Mouse (Mus musculus): ENCODE data around the gene Gamt. TPM values are rescaled to one million over a fixed set of nuclear protein-coding genes. Genes with fewer than 3 reads are reported as not detected.

Gene Gamt
- polyA plus RNA-seq, 1 experiment from 2014 or later = 16.8 TPM

GRCm38 (mm10) chr10:80281921-80282371 is 21.1 kb upstream of the Gamt start:
- 62% methylated on average over 8 of the region's 8 CpGs for WGBS
- H3K9ac ChIP-seq = no peak overlapping the region
- H3K27me3 ChIP-seq (replicated peaks) = no peaks in the 10 kb centered on the region
- no peak overlapping the region for H3K4me2 ChIP-seq
- H3K27ac ChIP-seq = no peak overlapping the region
- H3K4me1 ChIP-seq = no peaks in the 10 kb centered on the region
- H3K36me3 ChIP-seq (replicated peaks) = peaks cover 40% of the 10 kb centered on the region
- no peak overlapping the region for H3K4me3 ChIP-seq
- H3K9me3 ChIP-seq = no peaks in the 10 kb centered on the region
- ATAC-seq (replicated peaks) = no peak; the same call in 1 of the 2 replicates

- peaks cover 44% of the 10 kb centered on the region for H3K36me3 ChIP-seq (replicated peaks)
- H3K27ac ChIP-seq = no peak overlapping the region
- 88% methylated on average over 7 of the region's 7 CpGs for WGBS
- no peaks in the 10 kb centered on the region for H3K4me1 ChIP-seq
- no peaks in the 10 kb centered on the region for H3K9me3 ChIP-seq
- no peak overlapping the region for H3K4me2 ChIP-seq
- H3K4me3 ChIP-seq = no peak overlapping the region
- ATAC-seq (replicated peaks) = no peak
- no peaks in the 10 kb centered on the region for H3K27me3 ChIP-seq (replicated peaks)
- H3K9ac ChIP-seq = no peak overlapping the region
These were observed 20.5 kb upstream of the Gamt start for GRCm38 (mm10) chr10:80281304-80281703.

DNA sequence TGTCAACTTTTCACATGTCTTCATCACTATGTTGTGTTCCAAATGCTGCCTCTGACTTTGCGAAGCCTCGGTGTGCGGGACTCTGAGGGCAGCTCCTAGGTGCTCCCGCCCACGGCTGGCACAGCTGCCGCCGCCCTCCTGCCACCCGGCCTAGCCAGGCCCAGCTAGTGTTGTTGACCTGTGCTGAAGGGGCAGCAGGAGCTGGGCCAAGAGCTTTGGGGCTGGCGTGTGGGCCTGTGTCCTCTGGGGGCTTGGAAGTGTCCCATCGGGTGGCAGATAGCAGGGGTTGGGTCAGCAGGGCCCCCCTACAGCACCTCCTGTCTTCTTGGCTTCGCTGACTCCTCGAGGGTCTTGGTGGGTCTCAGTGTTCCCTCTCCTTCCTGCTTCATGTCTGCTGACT is 18.5 kb upstream of the Gamt start:
- H3K4me1 ChIP-seq = no peaks in the 10 kb centered on the region
- H3K36me3 ChIP-seq (replicated peaks) = peaks cover 36% of the 10 kb centered on the region
- WGBS = 95% methylated on average over 12 of the region's 12 CpGs
- H3K4me3 ChIP-seq = no peak overlapping the region
- no peak overlapping the region for H3K27ac ChIP-seq
- H3K27me3 ChIP-seq (replicated peaks) = no peaks in the 10 kb centered on the region
- no peaks in the 10 kb centered on the region for H3K9me3 ChIP-seq
- no peak for ATAC-seq (replicated peaks)
- H3K4me2 ChIP-seq = no peak overlapping the region
- no peak overlapping the region for H3K9ac ChIP-seq

DNA sequence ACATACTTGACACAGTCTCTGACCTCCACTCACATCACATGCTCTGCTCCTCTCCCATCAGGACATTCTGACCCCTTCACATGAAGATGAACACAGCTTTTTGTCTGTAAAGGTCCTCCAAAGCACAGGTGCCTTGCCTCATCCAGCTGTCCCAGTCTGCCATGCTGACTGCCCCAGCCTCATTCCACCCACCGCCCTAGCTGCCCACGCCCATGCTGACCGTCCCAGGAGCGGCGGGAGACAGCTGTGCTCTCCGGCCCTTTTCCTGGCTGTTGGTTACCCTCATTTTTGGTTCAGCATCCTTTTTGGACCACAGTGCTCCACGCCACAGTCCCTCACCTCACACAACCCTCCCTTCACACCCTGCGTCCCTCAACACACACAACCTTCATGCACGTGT is 17.6 kb upstream of the Gamt start:
- ATAC-seq (replicated peaks) = no peak
- Histone ChIP-seq H3K27me3 (replicated peaks) (no peaks in the 10 kb centered on the region), H3K4me2 (no peak overlapping the region), H3K9ac (no peak overlapping the region), H3K4me1 (peaks cover 2% of the 10 kb centered on the region; the same call in 1 of the 2 replicates), H3K36me3 (replicated peaks) (peaks cover 32% of the 10 kb centered on the region), H3K9me3 (no peaks in the 10 kb centered on the region), H3K4me3 (no peak overlapping the region), H3K27ac (no peak overlapping the region)
- WGBS = 93% methylated on average over 9 of the region's 9 CpGs

- Histone ChIP-seq H3K9me3 (no peaks in the 10 kb centered on the region), H3K27ac (no peak overlapping the region), H3K4me3 (no peak overlapping the region), H3K4me2 (no peak overlapping the region), H3K36me3 (replicated peaks) (peaks cover 31% of the 10 kb centered on the region), H3K27me3 (replicated peaks) (no peaks in the 10 kb centered on the region), H3K4me1 (peaks cover 5% of the 10 kb centered on the region; the same call in 1 of the 2 replicates), H3K9ac (no peak overlapping the region)
- 86% methylated on average over 5 of the region's 5 CpGs for WGBS
- no peak for ATAC-seq (replicated peaks)
These were observed 15.4 kb upstream of the Gamt start for GRCm38 (mm10) chr10:80276238-80276637.

GRCm38 (mm10) chr10:80273847-80274246 is 13.0 kb upstream of the Gamt start:
- no peak overlapping the region for H3K4me3 ChIP-seq
- no peak overlapping the region for H3K27ac ChIP-seq
- WGBS = 91% methylated on average over 3 of the region's 3 CpGs
- H3K9me3 ChIP-seq = no peaks in the 10 kb centered on the region
- no peak overlapping the region for H3K9ac ChIP-seq
- ATAC-seq (replicated peaks) = no peak
- H3K27me3 ChIP-seq (replicated peaks) = no peaks in the 10 kb centered on the region
- H3K36me3 ChIP-seq (replicated peaks) = peaks cover 21% of the 10 kb centered on the region
- H3K4me2 ChIP-seq = no peak overlapping the region
- H3K4me1 ChIP-seq = peaks cover 25% of the 10 kb centered on the region

DNA sequence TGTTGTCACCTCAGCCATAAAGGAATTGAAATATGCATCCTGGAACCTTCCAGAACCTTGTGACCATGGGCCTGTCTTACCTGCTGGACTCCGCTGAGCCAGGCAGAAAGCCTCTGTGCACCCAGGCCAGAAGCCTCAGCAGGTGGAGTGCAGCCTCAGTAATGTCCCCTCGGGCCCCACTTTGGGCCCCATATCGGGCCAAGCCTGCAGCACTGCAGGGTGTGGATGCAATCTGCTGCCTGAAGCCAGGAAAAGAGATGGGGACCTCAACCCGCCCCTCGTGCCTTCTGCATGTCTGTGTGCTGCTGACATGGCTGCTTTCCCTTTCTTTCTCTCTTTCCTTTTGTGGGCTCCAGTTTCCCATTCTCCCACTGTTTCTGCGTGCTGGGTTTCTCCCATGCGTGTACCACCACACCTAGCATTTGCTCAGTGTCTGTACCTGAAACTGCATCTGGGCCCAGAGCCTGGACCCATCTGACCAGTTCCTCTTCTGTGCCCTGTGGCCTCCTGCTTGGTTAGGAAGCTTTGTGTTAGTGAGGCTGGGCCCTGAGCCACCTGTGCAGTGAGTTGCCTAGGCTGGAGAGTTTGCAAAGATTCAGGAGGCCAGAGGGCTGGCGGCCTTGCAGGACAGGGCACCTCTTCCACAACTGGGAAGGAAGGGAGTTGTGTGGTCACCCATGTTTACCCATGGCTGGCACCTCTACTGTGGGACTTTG is 11.2 kb upstream of the Gamt start:
- Histone ChIP-seq H3K9me3 (no peaks in the 10 kb centered on the region), H3K9ac (no peak overlapping the region), H3K27me3 (replicated peaks) (no peaks in the 10 kb centered on the region), H3K36me3 (replicated peaks) (0 out of 2 replicates have a peak, but pooled peaks cover 4% of the 10 kb centered on the region), H3K27ac (0 out of 2 replicates have a peak overlapping the region, but pooled peaks have one; percentile 8), H3K4me3 (no peak overlapping the region), H3K4me1 (peaks cover 43% of the 10 kb centered on the region), H3K4me2 (no peak overlapping the region)
- no peak for ATAC-seq (replicated peaks)
- 86% methylated on average over 8 of the region's 8 CpGs for WGBS

GRCm38 (mm10) chr10:80271186-80271843 is 10.5 kb upstream of the Gamt start:
- WGBS = 84% methylated on average over 5 of the region's 5 CpGs
- no peak for ATAC-seq (replicated peaks)
- Histone ChIP-seq H3K4me2 (no peak overlapping the region), H3K9me3 (no peaks in the 10 kb centered on the region), H3K9ac (no peak overlapping the region), H3K4me1 (peaks cover 50% of the 10 kb centered on the region), H3K27me3 (replicated peaks) (no peaks in the 10 kb centered on the region), H3K36me3 (replicated peaks) (no peaks in the 10 kb centered on the region), H3K4me3 (no peak overlapping the region), H3K27ac (0 out of 2 replicates have a peak overlapping the region, but pooled peaks have one; percentile 8)

DNA sequence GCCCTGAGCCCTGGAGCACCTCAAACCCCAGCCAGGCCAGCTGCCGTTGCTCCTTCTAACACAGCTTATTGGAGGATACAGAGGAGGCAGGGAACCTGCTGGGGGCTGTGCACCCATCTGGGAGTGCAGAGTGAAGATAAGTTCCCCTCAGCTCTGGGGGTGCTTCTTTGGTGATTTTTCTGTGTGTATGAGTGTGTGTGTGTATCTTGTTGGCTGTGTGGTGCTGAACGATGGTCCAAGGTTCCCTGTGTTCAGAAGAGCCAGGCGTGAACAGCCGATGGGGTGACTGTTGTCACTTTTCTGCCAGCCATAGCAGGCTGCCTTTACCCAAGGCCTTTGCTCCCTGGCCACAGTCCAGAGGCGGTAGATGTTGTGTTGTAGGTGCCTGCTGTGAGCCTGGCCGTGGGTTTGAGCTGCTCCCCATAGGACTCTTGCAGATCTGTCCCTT is 9.9 kb upstream of the Gamt start:
- ATAC-seq (replicated peaks) = no peak
- Histone ChIP-seq H3K4me3 (no peak overlapping the region), H3K27me3 (replicated peaks) (no peaks in the 10 kb centered on the region), H3K9me3 (no peaks in the 10 kb centered on the region), H3K36me3 (replicated peaks) (no peaks in the 10 kb centered on the region), H3K27ac (no peak overlapping the region), H3K4me2 (no peak overlapping the region), H3K9ac (0 out of 2 replicates have a peak overlapping the region, but pooled peaks have one; percentile 5), H3K4me1 (peaks cover 56% of the 10 kb centered on the region)
- 67% methylated on average over 6 of the region's 6 CpGs for WGBS

DNA sequence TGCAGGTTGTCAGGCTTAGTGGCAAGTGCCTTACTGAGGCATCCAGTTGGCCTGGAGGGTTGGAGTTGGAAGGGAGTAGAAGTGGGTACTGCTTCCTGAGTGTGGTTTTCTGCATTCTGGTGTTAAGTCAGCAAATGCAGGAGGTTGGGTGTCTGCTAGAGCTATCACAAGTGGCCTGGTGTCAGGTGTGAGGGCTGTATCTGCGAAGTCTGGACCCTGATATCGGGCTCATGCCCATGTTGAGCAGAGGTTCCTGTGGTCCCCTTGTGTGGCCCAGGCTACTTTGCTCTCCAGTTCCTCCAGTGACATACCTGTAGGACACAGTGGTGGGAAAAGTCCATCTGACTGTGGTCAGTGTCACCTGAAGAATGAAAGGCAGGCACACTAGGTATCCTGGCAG is 9.3 kb upstream of the Gamt start:
- H3K27me3 ChIP-seq (replicated peaks) = no peaks in the 10 kb centered on the region
- 93% methylated on average over 2 of the region's 2 CpGs for WGBS
- no peak for ATAC-seq (replicated peaks)
- H3K9ac ChIP-seq = 0 out of 2 replicates have a peak overlapping the region, but pooled peaks have one; percentile 5
- H3K36me3 ChIP-seq (replicated peaks) = no peaks in the 10 kb centered on the region
- H3K4me3 ChIP-seq = no peak overlapping the region
- peaks cover 60% of the 10 kb centered on the region for H3K4me1 ChIP-seq
- H3K9me3 ChIP-seq = no peaks in the 10 kb centered on the region
- H3K27ac ChIP-seq = no peak overlapping the region
- no peak overlapping the region for H3K4me2 ChIP-seq

DNA sequence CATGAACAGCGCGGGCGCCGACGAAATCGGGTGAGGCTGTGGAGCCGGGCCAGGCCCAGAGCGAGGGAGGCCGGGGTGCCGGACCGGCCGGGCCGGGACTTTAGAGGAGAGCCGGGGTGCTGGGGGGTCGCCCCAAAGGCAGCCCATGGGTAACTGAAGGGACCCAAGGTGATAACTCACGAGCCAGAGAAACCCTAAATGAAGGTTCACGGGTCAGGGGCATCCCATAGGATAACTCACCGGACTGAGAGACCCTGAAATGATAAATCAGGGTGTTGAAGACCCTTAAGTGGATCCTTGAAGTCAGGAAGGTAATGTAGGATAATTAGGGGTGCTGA is 4.3 kb upstream of the Gamt start:
- Histone ChIP-seq H3K4me2 (peak overlapping the region; percentile 74), H3K4me1 (peaks cover 75% of the 10 kb centered on the region), H3K27ac (peak overlapping the region; percentile 81), H3K9me3 (no peaks in the 10 kb centered on the region), H3K27me3 (replicated peaks) (no peaks in the 10 kb centered on the region), H3K4me3 (peak overlapping the region; percentile 93), H3K36me3 (replicated peaks) (no peaks in the 10 kb centered on the region), H3K9ac (peak overlapping the region; percentile 96)
- ATAC-seq (replicated peaks) = no peak
- WGBS = under 1% methylated on average over 18 of the region's 18 CpGs

- peak overlapping the region; percentile 96 for H3K9ac ChIP-seq
- H3K27ac ChIP-seq = peak overlapping the region; percentile 81
- ATAC-seq (replicated peaks) = peak; percentile 76
- H3K27me3 ChIP-seq (replicated peaks) = no peaks in the 10 kb centered on the region
- no peaks in the 10 kb centered on the region for H3K9me3 ChIP-seq
- H3K4me3 ChIP-seq = peak overlapping the region; percentile 93
- no peaks in the 10 kb centered on the region for H3K36me3 ChIP-seq (replicated peaks)
- 1% methylated on average over 75 of the region's 81 CpGs for WGBS
- peak overlapping the region; percentile 74 for H3K4me2 ChIP-seq
- peaks cover 77% of the 10 kb centered on the region for H3K4me1 ChIP-seq
These were observed 3.7 kb upstream of the Gamt start for GRCm38 (mm10) chr10:80264341-80265148.

Data from midbrain, embryonic 15.5 days (tissue).